Mouse (Mus musculus): ENCODE measurements at regions not wholly inside any gene's neighbourhood (a gene's known extent, or its start where the extent isn't known, plus 50 kb on each side); places are given as distances from the start of the nearest gene placed in this dataset.

DNA sequence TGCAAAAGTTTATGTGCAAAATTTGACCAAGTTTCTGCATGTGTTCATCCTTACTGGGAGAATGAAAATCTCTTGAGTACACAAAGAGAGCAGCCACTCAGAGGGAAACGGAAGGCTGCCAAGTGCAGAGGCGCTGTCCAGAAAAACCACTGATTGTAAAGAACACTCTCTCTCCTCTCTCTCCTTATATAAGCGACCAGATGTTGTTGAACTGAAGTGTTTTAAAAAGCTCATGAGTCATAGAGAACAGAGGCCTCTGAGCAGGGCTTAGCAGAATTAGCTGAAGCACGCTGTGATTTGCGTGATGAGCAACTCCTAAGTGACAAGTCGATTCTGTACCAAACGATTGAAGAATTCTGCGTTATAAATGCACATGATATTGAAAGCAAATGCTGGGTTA is 68.5 kb upstream of the Arhgap21 start:
- no peak overlapping the region for H3K27ac ChIP-seq (ENCODE audit: insufficient read depth, low read depth, low read length, poor library complexity, severe bottlenecking)
- no peaks in the 10 kb centered on the region for H3K36me3 ChIP-seq (ENCODE audit: control insufficient read depth, insufficient read depth, low read length, poor library complexity, severe bottlenecking)
- no peak overlapping the region for H3K9ac ChIP-seq (ENCODE audit: insufficient read depth, low read depth, low read length, poor library complexity, severe bottlenecking)
- in situ Hi-C loops (cut with MboI; ENCODE audit: low sequenced_read_pairs in 2 of 2, unreplicated experiment in 2 of 2), result no loop called here
- H3K9me3 ChIP-seq (ENCODE audit: control insufficient read depth, insufficient read depth, low read depth, low read length), result no peaks in the 10 kb centered on the region
- H3K4me1 ChIP-seq (ENCODE audit: control insufficient read depth in 2 of 2, insufficient read depth in 2 of 2, low read length in 2 of 2, poor library complexity in 1 of 2), result no peaks in the 10 kb centered on the region
- no peak for TF ChIP-seq MAFK (IDR thresholded peaks at IDR 0.05; ENCODE audit: insufficient read depth, low read depth, low read length)
- DNase-seq (ENCODE audit: low read depth, low spot score), result no peak
- no peak overlapping the region for H3K4me3 ChIP-seq (ENCODE audit: insufficient read depth in 1 of 2, low read depth in 1 of 2, low read length in 2 of 2, poor library complexity in 1 of 2, severe bottlenecking in 1 of 2)

DNA sequence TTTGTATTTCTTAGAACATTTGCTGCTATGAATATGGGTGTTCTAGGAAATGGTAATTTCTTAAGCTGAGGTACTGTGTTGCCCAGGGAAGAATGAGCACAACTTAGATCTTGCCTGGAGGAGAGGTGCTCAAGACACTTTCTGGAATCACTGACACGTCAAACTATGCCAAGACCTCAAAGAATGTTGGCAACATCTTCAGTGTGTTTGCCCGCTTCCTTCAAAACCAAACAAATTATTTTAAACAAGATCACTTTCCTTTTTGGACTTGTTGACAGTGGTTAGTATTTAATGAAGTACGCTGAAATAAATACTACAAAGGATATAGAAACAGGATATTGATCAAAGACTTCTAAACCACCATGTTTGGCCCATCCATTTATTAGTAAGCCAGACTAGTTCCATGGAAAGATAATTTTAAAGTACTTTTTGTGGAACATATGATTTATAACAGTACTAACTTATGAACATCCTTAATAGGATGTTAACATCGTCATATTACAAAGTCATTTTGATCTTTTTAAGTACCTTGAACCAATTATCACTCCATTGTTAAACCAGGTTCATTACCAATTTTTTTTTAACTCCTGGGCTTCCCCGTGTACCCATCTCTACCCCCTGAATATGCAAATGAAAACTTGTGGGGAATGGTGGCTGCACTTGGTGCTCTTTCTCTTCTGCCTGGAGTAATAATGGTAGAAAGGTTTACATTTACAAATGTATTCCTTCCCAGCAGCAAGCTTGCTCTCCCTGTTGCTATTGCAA is 67.4 kb upstream of the Arhgap21 start:
- Histone ChIP-seq H3K9me3 (ENCODE audit: control insufficient read depth, insufficient read depth, low read depth, low read length) (no peaks in the 10 kb centered on the region), H3K4me1 (ENCODE audit: control insufficient read depth in 2 of 2, insufficient read depth in 2 of 2, low read length in 2 of 2, poor library complexity in 1 of 2) (no peaks in the 10 kb centered on the region), H3K27ac (ENCODE audit: insufficient read depth, low read depth, low read length, poor library complexity, severe bottlenecking) (no peak overlapping the region), H3K36me3 (ENCODE audit: control insufficient read depth, insufficient read depth, low read length, poor library complexity, severe bottlenecking) (no peaks in the 10 kb centered on the region), H3K9ac (ENCODE audit: insufficient read depth, low read depth, low read length, poor library complexity, severe bottlenecking) (no peak overlapping the region), H3K4me3 (ENCODE audit: insufficient read depth in 1 of 2, low read depth in 1 of 2, low read length in 2 of 2, poor library complexity in 1 of 2, severe bottlenecking in 1 of 2) (no peak overlapping the region)
- in situ Hi-C loops (cut with MboI; ENCODE audit: low sequenced_read_pairs in 2 of 2, unreplicated experiment in 2 of 2), result no loop called here
- DNase-seq (ENCODE audit: low read depth, low spot score), result no peak
- no peak for TF ChIP-seq ZNF384 (IDR thresholded peaks at IDR 0.05; ENCODE audit: low read depth, low read length)
- TF ChIP-seq HCFC1 (IDR thresholded peaks at IDR 0.05; ENCODE audit: borderline replicate concordance, insufficient read depth, low read length), result no peak
- TF ChIP-seq CHD2 (IDR thresholded peaks at IDR 0.05; ENCODE audit: low read depth, low read length), result no peak

- no peak for TF ChIP-seq HCFC1 (IDR thresholded peaks at IDR 0.05; ENCODE audit: borderline replicate concordance, insufficient read depth, low read length)
- no peak for TF ChIP-seq MAFK (IDR thresholded peaks at IDR 0.05; ENCODE audit: insufficient read depth, low read depth, low read length)
- TF ChIP-seq ZNF384 (IDR thresholded peaks at IDR 0.05; ENCODE audit: low read depth, low read length), result no peak
- no peak for TF ChIP-seq CHD2 (IDR thresholded peaks at IDR 0.05; ENCODE audit: low read depth, low read length)
- no peak for TF ChIP-seq ZC3H11A (IDR thresholded peaks at IDR 0.05; ENCODE audit: borderline replicate concordance, low read depth, low read length)
- Histone ChIP-seq H3K9ac (ENCODE audit: insufficient read depth, low read depth, low read length, poor library complexity, severe bottlenecking) (no peak overlapping the region), H3K36me3 (ENCODE audit: control insufficient read depth, insufficient read depth, low read length, poor library complexity, severe bottlenecking) (no peaks in the 10 kb centered on the region), H3K27ac (ENCODE audit: insufficient read depth, low read depth, low read length, poor library complexity, severe bottlenecking) (no peak overlapping the region), H3K4me1 (ENCODE audit: control insufficient read depth in 2 of 2, insufficient read depth in 2 of 2, low read length in 2 of 2, poor library complexity in 1 of 2) (0 out of 4 replicates have a peak, but pooled peaks cover 0 to 4% of the 10 kb centered on the region in 2 experiments), H3K4me3 (ENCODE audit: insufficient read depth in 1 of 2, low read depth in 1 of 2, low read length in 2 of 2, poor library complexity in 1 of 2, severe bottlenecking in 1 of 2) (peak overlapping the region in 1 of 2 experiments; percentile 24; a peak in 1 of 4 replicates), H3K9me3 (ENCODE audit: control insufficient read depth, insufficient read depth, low read depth, low read length) (no peaks in the 10 kb centered on the region)
- in situ Hi-C loops (cut with MboI; ENCODE audit: low sequenced_read_pairs in 2 of 2, unreplicated experiment in 2 of 2), result no loop called here
- DNase-seq (ENCODE audit: low read depth, low spot score), result no peak
Observed at GRCm38 (mm10) chr2:21034651-21035050, 66.0 kb upstream of the Arhgap21 start.

- 0 out of 4 replicates have a peak, but pooled peaks cover 0 to 4% of the 10 kb centered on the region in 2 experiments for H3K4me1 ChIP-seq (ENCODE audit: control insufficient read depth in 2 of 2, insufficient read depth in 2 of 2, low read length in 2 of 2, poor library complexity in 1 of 2)
- H3K9me3 ChIP-seq (ENCODE audit: control insufficient read depth, insufficient read depth, low read depth, low read length), result no peaks in the 10 kb centered on the region
- H3K9ac ChIP-seq (ENCODE audit: insufficient read depth, low read depth, low read length, poor library complexity, severe bottlenecking), result no peak overlapping the region
- no peak overlapping the region for H3K27ac ChIP-seq (ENCODE audit: insufficient read depth, low read depth, low read length, poor library complexity, severe bottlenecking)
- DNase-seq (ENCODE audit: low read depth, low spot score), result peak; percentile 21
- in situ Hi-C loops (cut with MboI; ENCODE audit: low sequenced_read_pairs in 2 of 2, unreplicated experiment in 2 of 2), result no loop called here
- no peaks in the 10 kb centered on the region for H3K36me3 ChIP-seq (ENCODE audit: control insufficient read depth, insufficient read depth, low read length, poor library complexity, severe bottlenecking)
- H3K4me3 ChIP-seq (ENCODE audit: insufficient read depth in 1 of 2, low read depth in 1 of 2, low read length in 2 of 2, poor library complexity in 1 of 2, severe bottlenecking in 1 of 2), result no peak overlapping the region
- TF ChIP-seq HCFC1 (IDR thresholded peaks at IDR 0.05; ENCODE audit: borderline replicate concordance, insufficient read depth, low read length), result no peak
- no peak for TF ChIP-seq MAFK (IDR thresholded peaks at IDR 0.05; ENCODE audit: insufficient read depth, low read depth, low read length)
- no peak for TF ChIP-seq CHD2 (IDR thresholded peaks at IDR 0.05; ENCODE audit: low read depth, low read length)
Observed at GRCm38 (mm10) chr2:21030650-21031049, 62.0 kb upstream of the Arhgap21 start.

GRCm38 (mm10) chr2:21029391-21030010 is 60.8 kb upstream of the Arhgap21 start:
- in situ Hi-C loops (cut with MboI; ENCODE audit: low sequenced_read_pairs in 2 of 2, unreplicated experiment in 2 of 2), result no loop called here
- H3K9ac ChIP-seq (ENCODE audit: insufficient read depth, low read depth, low read length, poor library complexity, severe bottlenecking), result no peak overlapping the region
- no peak for TF ChIP-seq HCFC1 (IDR thresholded peaks at IDR 0.05; ENCODE audit: borderline replicate concordance, insufficient read depth, low read length)
- no peak for TF ChIP-seq CHD2 (IDR thresholded peaks at IDR 0.05; ENCODE audit: low read depth, low read length)
- TF ChIP-seq ZNF384 (IDR thresholded peaks at IDR 0.05; ENCODE audit: low read depth, low read length), result no peak
- no peak for TF ChIP-seq MAFK (IDR thresholded peaks at IDR 0.05; ENCODE audit: insufficient read depth, low read depth, low read length)
- TF ChIP-seq ZC3H11A (IDR thresholded peaks at IDR 0.05; ENCODE audit: borderline replicate concordance, low read depth, low read length), result no peak
- H3K27ac ChIP-seq (ENCODE audit: insufficient read depth, low read depth, low read length, poor library complexity, severe bottlenecking), result no peak overlapping the region
- H3K4me3 ChIP-seq (ENCODE audit: insufficient read depth in 1 of 2, low read depth in 1 of 2, low read length in 2 of 2, poor library complexity in 1 of 2, severe bottlenecking in 1 of 2), result no peak overlapping the region
- no peaks in the 10 kb centered on the region for H3K36me3 ChIP-seq (ENCODE audit: control insufficient read depth, insufficient read depth, low read length, poor library complexity, severe bottlenecking)
- DNase-seq (ENCODE audit: low read depth, low spot score), result no peak
- no peaks in the 10 kb centered on the region for H3K9me3 ChIP-seq (ENCODE audit: control insufficient read depth, insufficient read depth, low read depth, low read length)
- 0 out of 4 replicates have a peak, but pooled peaks cover 0 to 4% of the 10 kb centered on the region in 2 experiments for H3K4me1 ChIP-seq (ENCODE audit: control insufficient read depth in 2 of 2, insufficient read depth in 2 of 2, low read length in 2 of 2, poor library complexity in 1 of 2)

Measured in ES-E14 (cell line).